Mouse (Mus musculus) cerebellum, adult 2 months (tissue): Measurements from ENCODE around the gene Mettl22.

Experiments used
- CTCF ChIP-seq: fragments of 200-500 bp; IDR thresholded peaks from 2 replicates; pipeline ENCODE4 v1.5.1; 2011; ENCODE audit warnings: low read depth, mild to moderate bottlenecking, control low read depth, low read length, moderate library complexity, borderline replicate concordance; ENCODE audit not compliant: insufficient read depth
- POLR2A ChIP-seq: fragments of 200-500 bp; IDR thresholded peaks from 2 replicates; pipeline ENCODE4 v1.6.1; 2011; ENCODE audit warnings: low read length, control low read depth, borderline replicate concordance; ENCODE audit not compliant: insufficient read depth

DNA sequence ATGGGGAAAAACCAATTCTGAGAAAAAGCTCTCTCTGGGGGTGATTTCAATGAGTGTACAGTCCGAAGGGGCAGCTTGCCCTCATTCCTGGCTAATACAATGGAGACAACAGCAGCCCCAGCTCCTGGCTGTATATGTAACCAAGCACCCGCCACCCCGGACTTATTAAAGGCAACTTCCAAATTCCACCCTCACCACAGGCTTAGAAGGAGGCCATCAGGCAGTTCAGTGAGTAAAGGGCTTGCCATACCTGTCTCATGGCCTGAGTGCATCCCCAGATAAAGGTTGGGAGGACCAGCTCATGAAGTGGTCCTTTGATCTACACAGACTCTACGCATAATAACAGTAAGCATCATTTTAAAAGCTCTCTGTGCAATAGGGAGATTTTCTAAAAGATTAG lies 49.7 kb upstream of the Mettl22 start:
- TF ChIP-seq CTCF = no peak
- TF ChIP-seq POLR2A = no peak
